Mouse (Mus musculus) small intestine, adult 2 months (tissue): Measurements from ENCODE around the gene Kcnip1. TPM values are rescaled to one million over a fixed set of nuclear protein-coding genes. Genes with fewer than 3 reads are reported as not detected.

ENCODE experiments used
- H3K27ac ChIP-seq: fragments of 200-500 bp; 2 replicates; pipeline ENCODE4 v1.5.1; 2012; ENCODE audit warnings: low read depth, low read length, control low read depth, inconsistent platforms; ENCODE audit not compliant: insufficient read depth
- H3K27me3 ChIP-seq: fragments of 200-500 bp; 2 replicates; pipeline ENCODE4 v1.6.1; 2012; ENCODE audit warnings: mild to moderate bottlenecking, moderate library complexity, low read length, inconsistent platforms; ENCODE audit not compliant: control insufficient read depth, insufficient read depth
- H3K36me3 ChIP-seq: fragments of 200-500 bp; 2 replicates; pipeline ENCODE4 v1.6.1; 2012; ENCODE audit warnings: mild to moderate bottlenecking, low read length, control low read depth, inconsistent platforms; ENCODE audit not compliant: control insufficient read depth, insufficient read depth
- H3K4me1 ChIP-seq: fragments of 200-500 bp; 2 replicates; pipeline ENCODE4 v1.6.1; 2012; ENCODE audit warnings: low read length, inconsistent platforms, mixed read lengths; ENCODE audit not compliant: control insufficient read depth, insufficient read depth, insufficient read length
- H3K4me3 ChIP-seq: fragments of 200-500 bp; 2 replicates; pipeline ENCODE4 v1.5.1; 2012; ENCODE audit warnings: low read depth, mild to moderate bottlenecking, control low read depth, inconsistent platforms, low read length, moderate library complexity
- CTCF ChIP-seq: fragments of 200-500 bp; IDR thresholded peaks from 2 replicates; pipeline ENCODE4 v1.5.1; 2012; ENCODE audit warnings: low read depth, mild to moderate bottlenecking, control low read depth, inconsistent platforms, low read length, moderate library complexity, mixed read lengths; ENCODE audit not compliant: insufficient replicate concordance, insufficient read length; ENCODE audit errors: extremely low read depth
- POLR2A ChIP-seq: fragments of 200-500 bp; IDR thresholded peaks from 2 replicates; pipeline ENCODE4 v1.6.1; 2012; ENCODE audit warnings: low read depth, mild to moderate bottlenecking, control low read depth, inconsistent platforms, low read length, moderate library complexity
- WGBS: fragments of 180-500 bp; shearing (Covaris S2); methylation state at CpG from one replicate; pipeline ENCODE4 v1.1.7; 2018; 5-methylcytosine and 5-hydroxymethylcytosine counted together
- polyA plus RNA-seq: library from polyadenylated mRNA; depleted of rRNA; stranded (reverse); fragments of >200 nt; gene quantifications from 2 replicates; pipeline ENCODE4 v1.2.3, GENCODE M21; 2012

The Kcnip1 gene
- polyA plus RNA-seq, 1 experiment = 0.08 TPM

- H3K4me3 ChIP-seq = no peak overlapping the region
- H3K27ac ChIP-seq = no peak overlapping the region
- H3K36me3 ChIP-seq = no peaks in the 10 kb centered on the region
- no peaks in the 10 kb centered on the region for H3K4me1 ChIP-seq
- 80% methylated on average over 16 of the region's 16 CpGs for WGBS
- TF ChIP-seq CTCF = no peak
- TF ChIP-seq POLR2A = no peak
- no peaks in the 10 kb centered on the region for H3K27me3 ChIP-seq
Observed at GRCm38 (mm10) chr11:33761201-33761755, 231.7 kb downstream of the Kcnip1 start.

- TF ChIP-seq CTCF = no peak
- no peak for TF ChIP-seq POLR2A
- Histone ChIP-seq H3K4me1 (no peaks in the 10 kb centered on the region), H3K4me3 (no peak overlapping the region), H3K27me3 (no peaks in the 10 kb centered on the region), H3K36me3 (no peaks in the 10 kb centered on the region), H3K27ac (no peak overlapping the region)
- 59% methylated on average over 15 of the region's 15 CpGs for WGBS
Observed at GRCm38 (mm10) chr11:33756624-33757023, 236.3 kb downstream of the Kcnip1 start.

- 57% methylated on average over 4 of the region's 4 CpGs for WGBS
- H3K4me1 ChIP-seq = no peaks in the 10 kb centered on the region
- TF ChIP-seq CTCF (no peak), POLR2A (no peak)
- H3K4me3 ChIP-seq = no peak overlapping the region
- no peak overlapping the region for H3K27ac ChIP-seq
- H3K36me3 ChIP-seq = no peaks in the 10 kb centered on the region
- no peaks in the 10 kb centered on the region for H3K27me3 ChIP-seq
Observed at GRCm38 (mm10) chr11:33752431-33752873, 240.5 kb downstream of the Kcnip1 start.

- no peaks in the 10 kb centered on the region for H3K27me3 ChIP-seq
Observed at GRCm38 (mm10) chr11:33751503-33751902, 241.4 kb downstream of the Kcnip1 start.

GRCm38 (mm10) chr11:33749979-33750378 is 243.0 kb downstream of the Kcnip1 start:
- no peak overlapping the region for H3K4me3 ChIP-seq
- H3K4me1 ChIP-seq = no peaks in the 10 kb centered on the region
- H3K27ac ChIP-seq = no peak overlapping the region
- H3K36me3 ChIP-seq = no peaks in the 10 kb centered on the region
- TF ChIP-seq POLR2A (no peak), CTCF (peak; percentile 32; the same call in 1 of the 2 replicates)
- whole genome bisulfite sequencing = 79% methylated on average over 4 of the region's 4 CpGs
- no peaks in the 10 kb centered on the region for H3K27me3 ChIP-seq

More at GRCm38 (mm10) chr11:33751503-33751902, 241.4 kb downstream of the Kcnip1 start:
- TF ChIP-seq POLR2A = no peak
- no peak for TF ChIP-seq CTCF
- Histone ChIP-seq H3K27ac (no peak overlapping the region), H3K36me3 (no peaks in the 10 kb centered on the region), H3K4me1 (no peaks in the 10 kb centered on the region), H3K4me3 (no peak overlapping the region)
- WGBS = 91% methylated on average over 6 of the region's 6 CpGs

GRCm38 (mm10) chr11:33749408-33749807 is 243.5 kb downstream of the Kcnip1 start:
- Histone ChIP-seq H3K4me3 (no peak overlapping the region), H3K36me3 (no peaks in the 10 kb centered on the region), H3K4me1 (no peaks in the 10 kb centered on the region), H3K27ac (no peak overlapping the region), H3K27me3 (no peaks in the 10 kb centered on the region)
- TF ChIP-seq CTCF = peak; percentile 25; the same call in 1 of the 2 replicates
- TF ChIP-seq POLR2A = no peak
- WGBS = 90% methylated on average over 12 of the region's 12 CpGs

- TF ChIP-seq POLR2A = no peak
- no peak for TF ChIP-seq CTCF
- 82% methylated on average over 5 of the region's 5 CpGs for WGBS
- no peak overlapping the region for H3K4me3 ChIP-seq
- no peaks in the 10 kb centered on the region for H3K36me3 ChIP-seq
- H3K4me1 ChIP-seq = no peaks in the 10 kb centered on the region
- H3K27ac ChIP-seq = no peak overlapping the region
- no peaks in the 10 kb centered on the region for H3K27me3 ChIP-seq
Observed at GRCm38 (mm10) chr11:33748754-33749153, 244.2 kb downstream of the Kcnip1 start.
